Mouse (Mus musculus) neural tube, embryonic 12.5 days (tissue): ENCODE measurements at regions not wholly inside any gene's neighbourhood (a gene's known extent, or its start where the extent isn't known, plus 50 kb on each side); places are given as distances from the start of the nearest gene placed in this dataset.
A peak's percentile ranks its signal among the peaks of the same experiment; 100 is the strongest.

ENCODE experiments used
- ATAC-seq: fragments of 200-750 bp; cut with Nextera tagmentation; 2 replicates; pipeline ENCODE4 v1.8.0; 2017; ENCODE audit warnings: low read depth, mild to moderate bottlenecking, moderate TSS enrichment, moderate library complexity; ENCODE audit not compliant: low FRiP score
- H3K27ac ChIP-seq: fragments of 300-500 bp; sonication (generic); 2 replicates; pipeline ENCODE4 v1.5.1; 2016
- H3K27me3 ChIP-seq: fragments of 300-500 bp; sonication (generic); replicated peaks from 2 replicates; pipeline ENCODE4 v1.6.1; 2016; ENCODE audit warnings: mild to moderate bottlenecking
- H3K36me3 ChIP-seq: fragments of 300-500 bp; sonication (generic); 2 replicates; pipeline ENCODE4 v1.6.1; 2016; ENCODE audit warnings: mild to moderate bottlenecking
- H3K4me1 ChIP-seq: fragments of 300-500 bp; sonication (generic); 2 replicates; pipeline ENCODE4 v1.6.1; 2016
- H3K4me2 ChIP-seq: fragments of 300-500 bp; sonication (generic); replicated peaks from 2 replicates; pipeline ENCODE4 v1.6.1; 2016; ENCODE audit warnings: mild to moderate bottlenecking
- H3K4me3 ChIP-seq: fragments of 300-500 bp; sonication (generic); 2 replicates; pipeline ENCODE4 v1.5.1; 2016
- H3K9ac ChIP-seq: fragments of 300-500 bp; sonication (generic); 2 replicates; pipeline ENCODE4 v1.6.1; 2016; ENCODE audit warnings: mild to moderate bottlenecking
- H3K9me3 ChIP-seq: fragments of 300-500 bp; sonication (generic); 2 replicates; pipeline ENCODE4 v1.6.1; 2016; ENCODE audit warnings: mild to moderate bottlenecking
- WGBS: fragments of 180-500 bp; shearing (Covaris S2); methylation state at CpG from one replicate; pipeline ENCODE4 v1.1.7; 2016; 5-methylcytosine and 5-hydroxymethylcytosine counted together

GRCm38 (mm10) chr15:5355332-5355731 is 111.3 kb upstream of the Ptger4 start:
- Histone ChIP-seq H3K36me3 (no peaks in the 10 kb centered on the region), H3K9me3 (no peaks in the 10 kb centered on the region), H3K4me3 (no peak overlapping the region), H3K4me2 (no peak overlapping the region), H3K27me3 (no peaks in the 10 kb centered on the region), H3K27ac (no peak overlapping the region), H3K4me1 (no peaks in the 10 kb centered on the region), H3K9ac (no peak overlapping the region)
- WGBS = 83% methylated on average over 6 of the region's 6 CpGs
- no peak for ATAC-seq

- H3K4me1 ChIP-seq = no peaks in the 10 kb centered on the region
- no peak overlapping the region for H3K27ac ChIP-seq
- H3K4me2 ChIP-seq = no peak overlapping the region
- no peaks in the 10 kb centered on the region for H3K36me3 ChIP-seq
- no peak for ATAC-seq
- 86% methylated on average over 7 of the region's 7 CpGs for WGBS
- H3K9ac ChIP-seq = no peak overlapping the region
- no peak overlapping the region for H3K4me3 ChIP-seq
- H3K27me3 ChIP-seq = no peaks in the 10 kb centered on the region
- H3K9me3 ChIP-seq = no peaks in the 10 kb centered on the region
Observed at GRCm38 (mm10) chr15:5354328-5354727, 110.3 kb upstream of the Ptger4 start.

- Histone ChIP-seq H3K36me3 (no peaks in the 10 kb centered on the region), H3K9ac (no peak overlapping the region), H3K4me3 (no peak overlapping the region), H3K27ac (no peak overlapping the region), H3K27me3 (no peaks in the 10 kb centered on the region), H3K9me3 (no peaks in the 10 kb centered on the region), H3K4me2 (no peak overlapping the region), H3K4me1 (no peaks in the 10 kb centered on the region)
- ATAC-seq = no peak
- WGBS = 83% methylated on average over 4 of the region's 4 CpGs
Observed at GRCm38 (mm10) chr15:5348881-5349280, 104.9 kb upstream of the Ptger4 start.

GRCm38 (mm10) chr15:5347674-5348073 is 103.7 kb upstream of the Ptger4 start:
- Histone ChIP-seq H3K9ac (no peak overlapping the region), H3K4me1 (no peaks in the 10 kb centered on the region), H3K27me3 (no peaks in the 10 kb centered on the region), H3K36me3 (no peaks in the 10 kb centered on the region), H3K27ac (no peak overlapping the region), H3K9me3 (no peaks in the 10 kb centered on the region), H3K4me3 (no peak overlapping the region), H3K4me2 (no peak overlapping the region)
- ATAC-seq = no peak
- 92% methylated on average over 5 of the region's 5 CpGs for WGBS

GRCm38 (mm10) chr15:5346955-5347354 is 103.0 kb upstream of the Ptger4 start:
- no peak for ATAC-seq
- Histone ChIP-seq H3K4me2 (no peak overlapping the region), H3K4me1 (no peaks in the 10 kb centered on the region), H3K4me3 (no peak overlapping the region), H3K9ac (no peak overlapping the region), H3K27me3 (no peaks in the 10 kb centered on the region), H3K36me3 (no peaks in the 10 kb centered on the region), H3K27ac (no peak overlapping the region), H3K9me3 (no peaks in the 10 kb centered on the region)
- 91% methylated on average over 3 of the region's 3 CpGs for WGBS

- no peaks in the 10 kb centered on the region for H3K4me1 ChIP-seq
- WGBS = 86% methylated on average over 6 of the region's 6 CpGs
Observed at GRCm38 (mm10) chr15:5343794-5344193, 99.8 kb upstream of the Ptger4 start.

GRCm38 (mm10) chr15:5335528-5336268 is 91.7 kb upstream of the Ptger4 start:
- H3K27me3 ChIP-seq = no peaks in the 10 kb centered on the region
- H3K4me2 ChIP-seq = no peak overlapping the region
- H3K27ac ChIP-seq = no peak overlapping the region
- no peaks in the 10 kb centered on the region for H3K4me1 ChIP-seq
- H3K9me3 ChIP-seq = no peaks in the 10 kb centered on the region
- ATAC-seq = peak; percentile 77; the same call in 1 of the 2 replicates
- H3K9ac ChIP-seq = no peak overlapping the region
- WGBS = 66% methylated on average over 6 of the region's 6 CpGs
- H3K4me3 ChIP-seq = no peak overlapping the region
- H3K36me3 ChIP-seq = no peaks in the 10 kb centered on the region

More at GRCm38 (mm10) chr15:5343794-5344193, 99.8 kb upstream of the Ptger4 start:
- Histone ChIP-seq H3K36me3 (no peaks in the 10 kb centered on the region), H3K27me3 (no peaks in the 10 kb centered on the region), H3K27ac (no peak overlapping the region), H3K9me3 (no peaks in the 10 kb centered on the region), H3K9ac (no peak overlapping the region), H3K4me2 (no peak overlapping the region), H3K4me3 (no peak overlapping the region)
- no peak for ATAC-seq

- Histone ChIP-seq H3K27ac (no peak overlapping the region), H3K4me3 (no peak overlapping the region), H3K9me3 (no peaks in the 10 kb centered on the region), H3K27me3 (no peaks in the 10 kb centered on the region), H3K4me2 (no peak overlapping the region), H3K9ac (no peak overlapping the region), H3K36me3 (no peaks in the 10 kb centered on the region), H3K4me1 (no peaks in the 10 kb centered on the region)
- no peak for ATAC-seq
- WGBS = 74% methylated on average over 4 of the region's 4 CpGs
Observed at GRCm38 (mm10) chr15:5326996-5327395, 83.0 kb upstream of the Ptger4 start.

GRCm38 (mm10) chr15:5321691-5322090 is 77.7 kb upstream of the Ptger4 start:
- H3K9me3 ChIP-seq = no peaks in the 10 kb centered on the region
- H3K4me1 ChIP-seq = no peaks in the 10 kb centered on the region
- no peak for ATAC-seq
- no peak overlapping the region for H3K4me2 ChIP-seq
- H3K4me3 ChIP-seq = no peak overlapping the region
- no peak overlapping the region for H3K9ac ChIP-seq
- H3K27me3 ChIP-seq = no peaks in the 10 kb centered on the region
- H3K36me3 ChIP-seq = no peaks in the 10 kb centered on the region
- H3K27ac ChIP-seq = no peak overlapping the region

- no peak overlapping the region for H3K4me3 ChIP-seq
- no peak overlapping the region for H3K27ac ChIP-seq
- no peaks in the 10 kb centered on the region for H3K36me3 ChIP-seq
- WGBS = 69% methylated on average over 6 of the region's 6 CpGs
- H3K9ac ChIP-seq = no peak overlapping the region
- H3K9me3 ChIP-seq = no peaks in the 10 kb centered on the region
- no peak for ATAC-seq
- H3K4me1 ChIP-seq = no peaks in the 10 kb centered on the region
- no peak overlapping the region for H3K4me2 ChIP-seq
- H3K27me3 ChIP-seq = no peaks in the 10 kb centered on the region
Observed at GRCm38 (mm10) chr15:5312231-5312630, 68.2 kb upstream of the Ptger4 start.

- Histone ChIP-seq H3K9ac (no peak overlapping the region), H3K9me3 (no peaks in the 10 kb centered on the region), H3K4me2 (no peak overlapping the region), H3K27me3 (no peaks in the 10 kb centered on the region), H3K4me3 (no peak overlapping the region), H3K36me3 (no peaks in the 10 kb centered on the region), H3K27ac (no peak overlapping the region), H3K4me1 (no peaks in the 10 kb centered on the region)
- no peak for ATAC-seq
- 85% methylated on average over 3 of the region's 3 CpGs for WGBS
Observed at GRCm38 (mm10) chr15:5310035-5310434, 66.0 kb upstream of the Ptger4 start.

- ATAC-seq = no peak
- Histone ChIP-seq H3K4me2 (no peak overlapping the region), H3K36me3 (no peaks in the 10 kb centered on the region), H3K9me3 (no peaks in the 10 kb centered on the region), H3K4me1 (no peaks in the 10 kb centered on the region), H3K27ac (no peak overlapping the region), H3K27me3 (no peaks in the 10 kb centered on the region), H3K9ac (no peak overlapping the region), H3K4me3 (no peak overlapping the region)
- 73% methylated on average over 2 of the region's 2 CpGs for WGBS
Observed at GRCm38 (mm10) chr15:5302403-5302802, 58.4 kb upstream of the Ptger4 start.

GRCm38 (mm10) chr15:5299807-5300206 is 55.8 kb upstream of the Ptger4 start:
- H3K4me1 ChIP-seq = no peaks in the 10 kb centered on the region
- H3K27ac ChIP-seq = no peak overlapping the region
- H3K4me2 ChIP-seq = no peak overlapping the region
- no peak overlapping the region for H3K9ac ChIP-seq
- ATAC-seq = no peak
- 71% methylated on average over 1 of the region's 1 CpGs for WGBS
- H3K9me3 ChIP-seq = no peaks in the 10 kb centered on the region
- no peaks in the 10 kb centered on the region for H3K27me3 ChIP-seq
- no peaks in the 10 kb centered on the region for H3K36me3 ChIP-seq
- no peak overlapping the region for H3K4me3 ChIP-seq
